Mouse (Mus musculus) hindbrain, embryonic 14.5 days (tissue): Measurements from ENCODE around the gene Tspan2. TPM values are rescaled to one million over a fixed set of nuclear protein-coding genes. Genes with fewer than 3 reads are reported as not detected.

Experiments used
- ATAC-seq: fragments of 200-750 bp; cut with Nextera tagmentation; 2 replicates; pipeline ENCODE4 v1.8.0; 2017; ENCODE audit warnings: moderate number of reproducible peaks, mild to moderate bottlenecking, moderate TSS enrichment, moderate library complexity; ENCODE audit not compliant: low FRiP score
- DNase-seq: peaks from one replicate; pipeline ENCODE4 v3.0.0-alpha.2; 2015; ENCODE audit warnings: low spot score
- H3K27ac ChIP-seq: fragments of 300-500 bp; sonication (generic); 2 replicates; pipeline ENCODE4 v1.5.1; 2014; ENCODE audit warnings: mild to moderate bottlenecking, moderate library complexity
- H3K27me3 ChIP-seq: fragments of 300-500 bp; sonication (generic); 2 replicates; pipeline ENCODE4 v1.6.1; 2014; ENCODE audit warnings: mild to moderate bottlenecking, low read length, mixed read lengths; ENCODE audit not compliant: control insufficient read depth, insufficient read depth
- H3K36me3 ChIP-seq: fragments of 300-500 bp; sonication (generic); replicated peaks from 2 replicates; pipeline ENCODE4 v1.6.1; 2014; ENCODE audit not compliant: control insufficient read depth, insufficient read depth
- H3K4me1 ChIP-seq: fragments of 300-500 bp; sonication (generic); replicated peaks from 2 replicates; pipeline ENCODE4 v1.6.1; 2014; ENCODE audit warnings: antibody characterized with exemption, low read length, mixed read lengths; ENCODE audit not compliant: control insufficient read depth, insufficient read depth
- H3K4me2 ChIP-seq: fragments of 300-500 bp; sonication (generic); replicated peaks from 2 replicates; pipeline ENCODE4 v1.6.1; 2014; ENCODE audit warnings: mild to moderate bottlenecking, moderate library complexity
- H3K4me3 ChIP-seq: fragments of 300-500 bp; sonication (generic); replicated peaks from 2 replicates; pipeline ENCODE4 v1.5.1; 2014; ENCODE audit warnings: mild to moderate bottlenecking, low read length
- H3K9ac ChIP-seq: fragments of 300-500 bp; sonication (generic); 2 replicates; pipeline ENCODE4 v1.6.1; 2014
- H3K9me3 ChIP-seq: fragments of 300-500 bp; sonication (generic); 2 replicates; pipeline ENCODE4 v1.6.1; 2016; ENCODE audit warnings: low read length; ENCODE audit not compliant: control insufficient read depth
- WGBS: fragments of 180-500 bp; shearing (Covaris S2); extraction: QIAGEN DNeasy Blood & Tissue Kit; methylation state at CpG from one replicate; pipeline ENCODE4 v1.1.7; 2014; 5-methylcytosine and 5-hydroxymethylcytosine counted together
- polyA plus RNA-seq: library from polyadenylated mRNA; unstranded; fragments of >200 nt; fragmentation: Nextera tagmentation; extraction: Ambion mirVana; gene quantifications from 2 replicates; pipeline ENCODE4 v1.2.1, GENCODE M21; 2014

The Tspan2 gene
- polyA plus RNA-seq, 1 experiment from 2014 or later = 15.4 TPM

DNA sequence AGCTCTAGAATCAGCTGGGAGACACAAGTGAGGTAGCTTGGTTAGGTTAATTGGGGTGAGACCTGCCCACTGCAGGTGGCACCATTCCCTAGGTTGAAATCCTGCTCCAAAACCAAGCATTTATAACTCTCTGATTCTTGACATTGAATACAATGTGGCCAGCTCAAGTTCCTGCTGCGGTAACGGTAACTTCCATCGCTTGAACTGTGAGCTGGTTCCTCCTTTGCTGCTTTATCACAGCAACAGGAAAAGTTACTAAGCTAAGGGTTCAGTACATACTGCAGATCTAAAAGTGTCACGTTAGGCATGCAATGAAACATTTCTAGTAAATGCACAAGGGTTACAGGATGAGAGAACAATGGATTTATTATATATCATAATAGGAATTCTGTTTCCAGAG, 1.7 kb upstream of the Tspan2 start:
- H3K4me1 ChIP-seq = peaks cover 16% of the 10 kb centered on the region; the same call in 1 of the 2 replicates
- no peak overlapping the region for H3K9ac ChIP-seq
- no peak overlapping the region for H3K4me2 ChIP-seq
- WGBS = 91% methylated on average over 4 of the region's 4 CpGs
- no peak overlapping the region for H3K4me3 ChIP-seq
- DNase-seq (no peak), ATAC-seq (no peak)
- no peak overlapping the region for H3K27ac ChIP-seq
- no peaks in the 10 kb centered on the region for H3K9me3 ChIP-seq
- H3K27me3 ChIP-seq = no peaks in the 10 kb centered on the region
- H3K36me3 ChIP-seq = no peaks in the 10 kb centered on the region

DNA sequence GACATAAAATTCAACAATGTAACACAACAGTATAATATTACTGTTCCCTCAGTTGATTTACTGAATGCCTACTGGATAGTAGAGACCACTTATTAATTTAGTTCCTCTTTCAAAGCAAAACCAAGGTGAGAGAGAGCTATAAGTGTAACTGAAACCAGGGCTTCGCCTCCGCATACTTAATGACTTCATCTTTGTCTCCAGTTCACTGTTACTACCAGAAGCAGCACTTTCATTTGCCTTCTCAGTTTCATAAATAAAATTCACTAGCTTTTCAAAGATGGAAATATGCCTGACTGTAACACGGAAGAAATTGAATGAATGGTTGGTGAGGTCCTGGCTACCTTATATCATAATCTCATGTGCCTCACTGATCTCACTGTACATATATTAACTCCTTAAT, 1.3 kb upstream of the Tspan2 start:
- Histone ChIP-seq H3K27me3 (no peaks in the 10 kb centered on the region), H3K36me3 (no peaks in the 10 kb centered on the region), H3K9me3 (no peaks in the 10 kb centered on the region), H3K27ac (no peak overlapping the region), H3K9ac (no peak overlapping the region), H3K4me3 (no peak overlapping the region), H3K4me1 (peaks cover 16% of the 10 kb centered on the region; the same call in 1 of the 2 replicates), H3K4me2 (no peak overlapping the region)
- DNase-seq (no peak), ATAC-seq (no peak)
- WGBS = 92% methylated on average over 3 of the region's 3 CpGs

DNA sequence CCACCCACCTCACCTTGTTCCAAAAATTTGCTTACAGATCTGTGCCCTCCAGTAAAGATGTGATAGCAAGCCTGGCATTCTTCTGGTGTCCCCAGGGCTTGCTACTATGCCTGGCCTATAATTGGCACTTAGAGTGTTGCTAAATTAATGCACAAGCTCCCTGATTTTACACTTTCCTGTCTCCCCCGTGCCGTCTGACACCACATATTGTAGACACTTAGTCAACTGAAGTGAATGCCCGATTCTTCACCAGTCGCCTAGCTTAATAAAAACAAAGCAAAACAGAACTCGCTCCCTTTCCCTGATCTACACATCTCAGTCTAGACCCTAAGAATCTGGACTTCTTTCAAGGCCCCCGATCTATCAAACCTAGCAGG, 405 bp upstream of the Tspan2 start:
- WGBS = 35% methylated on average over 6 of the region's 6 CpGs
- DNase-seq (no peak), ATAC-seq (no peak)
- H3K9ac ChIP-seq = peak overlapping the region; percentile 67
- H3K4me2 ChIP-seq = peak overlapping the region; percentile 71
- H3K27ac ChIP-seq = no peak overlapping the region
- H3K27me3 ChIP-seq = no peaks in the 10 kb centered on the region
- H3K9me3 ChIP-seq = no peaks in the 10 kb centered on the region
- peak overlapping the region; percentile 59 for H3K4me3 ChIP-seq
- no peaks in the 10 kb centered on the region for H3K36me3 ChIP-seq
- peaks cover 16% of the 10 kb centered on the region; the same call in 1 of the 2 replicates for H3K4me1 ChIP-seq

DNA sequence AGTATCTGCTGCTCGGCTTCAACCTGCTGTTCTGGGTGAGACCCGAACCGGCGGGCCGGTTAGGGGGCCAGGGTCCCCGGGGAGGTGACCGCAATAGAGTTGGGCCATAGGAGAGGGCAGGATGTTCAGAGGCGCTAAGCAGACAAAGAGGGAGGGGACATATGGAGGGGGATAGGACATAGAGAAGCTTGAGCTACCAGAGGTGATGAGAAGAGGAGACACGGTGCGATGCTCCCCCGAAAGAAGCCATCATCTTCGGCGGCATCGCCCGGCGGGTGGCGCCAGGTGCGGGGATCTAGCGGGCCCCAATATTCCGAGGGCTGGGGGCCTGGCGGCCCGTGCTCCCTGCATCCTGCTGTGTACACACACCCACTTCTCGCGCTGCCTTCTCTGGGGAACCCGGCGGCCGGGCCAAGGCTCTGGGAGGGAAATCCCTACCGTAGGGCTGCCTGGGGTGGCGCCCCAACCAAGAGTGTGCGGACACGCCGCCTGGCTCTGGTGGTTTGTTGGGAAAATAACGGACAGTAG, 766 bp downstream of the Tspan2 start:
- peaks cover 16% of the 10 kb centered on the region; the same call in 1 of the 2 replicates for H3K4me1 ChIP-seq
- no peaks in the 10 kb centered on the region for H3K36me3 ChIP-seq
- peak overlapping the region; percentile 56 for H3K27ac ChIP-seq
- ATAC-seq (peak; percentile 85), DNase-seq (no peak)
- H3K4me3 ChIP-seq = peak overlapping the region; percentile 59
- no peaks in the 10 kb centered on the region for H3K27me3 ChIP-seq
- H3K9me3 ChIP-seq = no peaks in the 10 kb centered on the region
- WGBS = under 1% methylated on average over 33 of the region's 33 CpGs
- H3K4me2 ChIP-seq = peak overlapping the region; percentile 71
- H3K9ac ChIP-seq = peak overlapping the region; percentile 67

DNA sequence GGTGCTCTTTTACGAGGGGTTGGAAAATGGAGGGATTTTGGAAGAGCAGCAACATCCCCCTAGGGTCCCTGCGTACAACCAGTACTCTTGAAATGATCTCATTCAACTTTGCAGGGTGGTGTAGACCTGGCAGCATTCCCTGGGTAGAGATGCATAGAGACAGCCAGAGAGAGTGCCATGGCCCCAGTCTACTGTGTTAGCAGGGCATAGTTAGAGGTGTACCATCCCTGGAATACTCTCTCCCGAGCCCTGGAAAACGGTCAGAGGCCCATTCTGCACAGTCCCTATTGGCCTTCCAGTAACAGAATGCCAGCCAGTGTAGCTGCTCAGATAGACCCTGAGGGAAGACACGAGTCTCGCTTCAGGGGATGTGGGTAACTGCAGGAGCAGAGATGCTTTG, 1.3 kb downstream of the Tspan2 start:
- H3K4me2 ChIP-seq = peak overlapping the region; percentile 71
- DNase-seq (no peak), ATAC-seq (peak; percentile 29; the same call in 1 of the 2 replicates)
- 52% methylated on average over 6 of the region's 6 CpGs for WGBS
- H3K9me3 ChIP-seq = no peaks in the 10 kb centered on the region
- H3K27ac ChIP-seq = no peak overlapping the region
- H3K9ac ChIP-seq = peak overlapping the region; percentile 67
- peaks cover 16% of the 10 kb centered on the region; the same call in 1 of the 2 replicates for H3K4me1 ChIP-seq
- H3K27me3 ChIP-seq = no peaks in the 10 kb centered on the region
- peak overlapping the region; percentile 59 for H3K4me3 ChIP-seq
- no peaks in the 10 kb centered on the region for H3K36me3 ChIP-seq

DNA sequence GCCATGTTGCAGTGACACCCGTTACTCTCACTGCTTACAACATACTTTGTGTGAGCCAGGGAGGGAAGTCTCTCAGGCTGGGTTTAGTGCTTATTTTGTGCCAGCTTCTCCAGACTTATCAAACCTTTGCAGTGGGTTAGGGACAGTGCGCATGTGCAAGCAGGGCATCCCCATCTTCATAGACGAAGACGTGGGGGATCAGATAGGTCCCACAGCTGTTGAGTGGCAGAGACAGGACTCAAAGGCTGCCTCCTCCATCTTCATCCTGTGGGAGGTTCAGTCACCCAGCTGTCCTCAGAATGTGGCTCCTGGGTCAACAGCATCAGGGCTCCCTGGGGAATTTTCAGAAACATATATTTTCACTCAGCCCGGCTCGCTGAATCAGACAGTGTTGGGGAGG, 2.1 kb downstream of the Tspan2 start:
- Histone ChIP-seq H3K4me2 (peak overlapping the region; percentile 71; the same call in 1 of the 2 replicates), H3K27me3 (no peaks in the 10 kb centered on the region), H3K27ac (no peak overlapping the region), H3K36me3 (no peaks in the 10 kb centered on the region), H3K4me1 (peaks cover 16% of the 10 kb centered on the region; the same call in 1 of the 2 replicates), H3K4me3 (no peak overlapping the region), H3K9me3 (no peaks in the 10 kb centered on the region), H3K9ac (no peak overlapping the region)
- ATAC-seq = no peak
- no peak for DNase-seq
- WGBS = 85% methylated on average over 6 of the region's 6 CpGs

DNA sequence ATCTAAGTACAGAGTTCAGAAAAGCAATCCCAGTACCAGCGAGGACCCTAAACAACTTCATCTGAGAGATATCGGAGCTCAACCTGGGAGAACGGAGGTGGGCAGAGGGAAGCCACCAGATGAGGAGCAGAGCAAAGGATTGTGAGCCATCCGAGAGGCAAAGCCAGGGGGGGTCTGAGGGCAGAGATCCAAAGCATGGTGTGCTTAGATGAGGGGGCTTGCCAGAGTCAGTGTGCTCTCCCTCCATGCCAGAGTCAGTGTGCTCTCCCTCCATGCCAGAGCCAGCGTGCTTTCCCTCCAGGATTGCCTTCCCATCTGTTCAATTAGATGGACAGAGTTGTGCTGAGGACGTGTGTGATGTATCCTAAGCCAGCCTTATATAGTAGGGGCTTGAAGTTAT, 2.8 kb downstream of the Tspan2 start:
- peaks cover 16% of the 10 kb centered on the region; the same call in 1 of the 2 replicates for H3K4me1 ChIP-seq
- H3K27me3 ChIP-seq = no peaks in the 10 kb centered on the region
- no peaks in the 10 kb centered on the region for H3K9me3 ChIP-seq
- ATAC-seq = no peak
- no peak for DNase-seq
- H3K27ac ChIP-seq = no peak overlapping the region
- H3K36me3 ChIP-seq = no peaks in the 10 kb centered on the region
- WGBS = 77% methylated on average over 6 of the region's 6 CpGs
- H3K4me2 ChIP-seq = no peak overlapping the region
- H3K4me3 ChIP-seq = no peak overlapping the region
- no peak overlapping the region for H3K9ac ChIP-seq

DNA sequence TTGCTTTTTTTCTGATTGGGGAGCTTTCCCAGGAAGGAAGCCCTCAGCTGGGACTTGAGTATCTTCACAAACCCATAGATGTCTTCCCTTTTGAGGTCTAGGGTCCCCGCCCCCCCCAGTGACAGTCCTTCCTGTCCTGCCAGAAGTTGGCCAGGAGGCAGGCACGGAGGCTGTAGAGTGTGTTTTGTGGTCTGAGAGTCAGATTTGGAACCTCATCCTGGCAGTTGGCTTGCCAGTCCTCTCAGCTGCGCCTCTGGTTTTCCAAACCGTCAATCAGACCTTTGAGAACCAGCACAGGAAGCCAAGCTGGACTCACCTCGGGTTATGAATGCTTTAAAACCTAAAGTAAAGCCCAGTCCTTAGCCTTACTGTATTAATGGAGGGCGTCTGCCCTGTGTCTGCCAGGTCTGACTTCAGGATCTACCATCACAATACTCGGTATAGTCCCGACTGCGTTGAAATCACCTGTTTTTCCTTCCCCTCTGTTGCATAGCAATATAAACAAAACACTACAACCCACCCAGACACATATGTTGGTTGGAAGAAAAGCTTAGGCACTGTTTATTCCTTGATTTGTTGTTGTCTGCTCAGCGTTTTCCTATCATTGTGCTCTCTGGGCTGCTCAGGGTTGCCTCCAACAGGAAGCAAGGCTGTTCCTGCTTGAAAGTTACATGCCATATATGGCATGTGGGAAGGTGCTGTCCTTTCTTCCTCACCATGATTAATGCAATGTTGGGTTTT, 4.0 kb downstream of the Tspan2 start:
- Histone ChIP-seq H3K27me3 (no peaks in the 10 kb centered on the region), H3K27ac (no peak overlapping the region), H3K4me1 (peaks cover 18% of the 10 kb centered on the region; the same call in 1 of the 2 replicates), H3K9ac (no peak overlapping the region), H3K9me3 (no peaks in the 10 kb centered on the region), H3K4me2 (no peak overlapping the region), H3K4me3 (no peak overlapping the region), H3K36me3 (no peaks in the 10 kb centered on the region)
- 78% methylated on average over 10 of the region's 10 CpGs for WGBS
- no peak for ATAC-seq
- no peak for DNase-seq

DNA sequence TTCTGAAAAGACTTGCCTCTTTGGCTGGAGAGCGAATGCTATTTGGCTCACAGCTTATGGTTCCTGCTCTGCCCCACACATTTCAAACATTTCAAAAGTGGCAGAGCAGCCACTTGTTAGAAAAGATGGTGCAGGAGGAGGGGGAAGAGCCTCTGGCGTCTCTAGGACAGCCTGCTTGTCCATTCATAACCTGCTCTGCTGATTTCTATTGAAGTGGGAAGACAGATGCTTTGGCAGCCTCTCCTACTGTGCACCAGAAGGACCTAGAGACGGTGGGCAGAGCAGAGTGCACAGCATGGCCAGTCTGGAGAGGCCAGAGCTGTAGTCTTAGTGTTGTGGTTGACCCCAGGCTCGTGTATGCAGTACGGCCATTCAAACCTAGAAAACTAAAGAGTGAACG, 4.6 kb downstream of the Tspan2 start:
- Histone ChIP-seq H3K4me3 (no peak overlapping the region), H3K36me3 (no peaks in the 10 kb centered on the region), H3K9ac (no peak overlapping the region), H3K4me2 (no peak overlapping the region), H3K4me1 (peaks cover 22% of the 10 kb centered on the region), H3K27me3 (no peaks in the 10 kb centered on the region), H3K27ac (no peak overlapping the region), H3K9me3 (no peaks in the 10 kb centered on the region)
- no peak for ATAC-seq
- WGBS = 65% methylated on average over 6 of the region's 6 CpGs
- no peak for DNase-seq
